8 mouse cellular contexts compared by ENCODE assay signal in genomic region chr2:157422854-157423705, GRCm38 (mm10). TPM values are rescaled to one million over a fixed set of nuclear protein-coding genes. Genes with fewer than 3 reads are reported as not detected.
A peak's percentile ranks its signal among the peaks of the same experiment; 100 is the strongest.
DNase-seq lines count a peak whose midpoint lies in the region; ATAC-seq and TF ChIP-seq lines count a peak whose summit lies in the region.

No protein-coding gene starts in this region.

- WGBS in embryonic facial prominence, embryonic 10.5 days: 34% methylated on average over 11 of the region's 11 CpGs
- 45% methylated on average over 11 of the region's 11 CpGs for WGBS in hindbrain, embryonic 10.5 days
- 38% methylated on average over 11 of the region's 11 CpGs for WGBS in limb, embryonic 11.5 days
- WGBS in midbrain, embryonic 13.5 days: 45% methylated on average over 11 of the region's 11 CpGs
- 85% methylated on average over 11 of the region's 11 CpGs for WGBS in thymus, adult 2 months

- in situ Hi-C loops in Patski (cut with MboI; ENCODE audit: low pct_unique_long_range_greater_than_20kb): no loop called here

- no peak for TF ChIP-seq CTCF in Patski (IDR thresholded peaks at IDR 0.05)
- no peak for TF ChIP-seq CTCF in thymus, adult 2 months (IDR thresholded peaks at IDR 0.05; ENCODE audit: borderline replicate concordance, control insufficient read depth, extremely low read depth, insufficient read depth, low read length, poor library complexity)

- H3K4me1 ChIP-seq in embryonic facial prominence, embryonic 10.5 days: peaks cover 78% of the 10 kb centered on the region
- peaks cover 85% of the 10 kb centered on the region for H3K4me1 ChIP-seq in hindbrain, embryonic 10.5 days (replicated peaks)
- H3K4me1 ChIP-seq in limb, embryonic 11.5 days (ENCODE audit: control insufficient read depth, insufficient read depth, low read length): peaks cover 21% of the 10 kb centered on the region
- peaks cover 60% of the 10 kb centered on the region for H3K4me1 ChIP-seq in midbrain, embryonic 13.5 days (replicated peaks)
- no peaks in the 10 kb centered on the region for H3K4me1 ChIP-seq in thymus, adult 2 months (replicated peaks; ENCODE audit: control insufficient read depth, insufficient read depth, low read length)

- H3K27ac ChIP-seq in embryonic facial prominence, embryonic 10.5 days (replicated peaks): peak overlapping the region; percentile 99
- peak overlapping the region; percentile 99 for H3K27ac ChIP-seq in hindbrain, embryonic 10.5 days
- H3K27ac ChIP-seq in limb, embryonic 11.5 days (replicated peaks; ENCODE audit: low read depth, low read length): peak overlapping the region; percentile 95; the same call in 1 of the 2 replicates
- peak overlapping the region; percentile 93 for H3K27ac ChIP-seq in midbrain, embryonic 13.5 days
- H3K27ac ChIP-seq in thymus, adult 2 months (ENCODE audit: control insufficient read depth, insufficient read depth, low read length): no peak overlapping the region

- CTCF ChIA-PET in Patski (lab: Charles Lee): no interaction called here

- peak overlapping the region; percentile 90 for H3K4me3 ChIP-seq in embryonic facial prominence, embryonic 10.5 days
- H3K4me3 ChIP-seq in hindbrain, embryonic 10.5 days: peak overlapping the region; percentile 87
- H3K4me3 ChIP-seq in limb, embryonic 11.5 days (ENCODE audit: low read depth, low read length): peak overlapping the region; percentile 76; the same call in 1 of the 2 replicates
- H3K4me3 ChIP-seq in midbrain, embryonic 13.5 days (replicated peaks): peak overlapping the region; percentile 88
- no peak overlapping the region for H3K4me3 ChIP-seq in thymus, adult 2 months (ENCODE audit: control insufficient read depth, insufficient read depth, low read length)

- H3K4me2 ChIP-seq in limb, embryonic 11.5 days (ENCODE audit: low read depth, severe bottlenecking): peak overlapping the region; percentile 64; the same call in 1 of the 2 replicates
- H3K4me2 ChIP-seq in midbrain, embryonic 13.5 days (replicated peaks): peak overlapping the region; percentile 87

- peaks cover 12% of the 10 kb centered on the region for H3K36me3 ChIP-seq in embryonic facial prominence, embryonic 10.5 days (replicated peaks)
- H3K36me3 ChIP-seq in hindbrain, embryonic 10.5 days: peaks cover 10% of the 10 kb centered on the region
- no peaks in the 10 kb centered on the region for H3K36me3 ChIP-seq in limb, embryonic 11.5 days (ENCODE audit: control insufficient read depth, insufficient read depth, low read length)
- H3K36me3 ChIP-seq in midbrain, embryonic 13.5 days: peaks cover under 1% of the 10 kb centered on the region; the same call in 1 of the 2 replicates
- H3K36me3 ChIP-seq in thymus, adult 2 months (ENCODE audit: control insufficient read depth, insufficient read depth, low read length): no peaks in the 10 kb centered on the region

- no peaks in the 10 kb centered on the region for H3K9me3 ChIP-seq in embryonic facial prominence, embryonic 10.5 days
- no peaks in the 10 kb centered on the region for H3K9me3 ChIP-seq in hindbrain, embryonic 10.5 days
- no peaks in the 10 kb centered on the region for H3K9me3 ChIP-seq in limb, embryonic 11.5 days (ENCODE audit: control insufficient read depth, low read length)
- H3K9me3 ChIP-seq in midbrain, embryonic 13.5 days: no peaks in the 10 kb centered on the region

- peak; percentile 76 for DNase-seq in Patski (ENCODE audit: low read depth, low spot score)
- DNase-seq in embryonic facial prominence, embryonic 10.5 days (ENCODE audit: low spot score): peak; percentile 74
- DNase-seq in hindbrain, embryonic 10.5 days (ENCODE audit: low spot score): peak; percentile 49
- peak; percentile 71 for DNase-seq in limb, embryonic 11.5 days (ENCODE audit: low spot score)
- no peak for DNase-seq in thymus, adult 2 months
- no peak for DNase-seq in right cerebral cortex, postnatal 14 days

- POLR2A ChIA-PET in Patski (lab: Charles Lee): interaction anchor here (0.6 to 1.8 kb wide), 6 partner anchors 14 to 208 kb away, joined by 3 to 12 read pairs (median 4); no protein-coding TSS in a partner anchor

- no peaks in the 10 kb centered on the region for H3K27me3 ChIP-seq in Patski
- H3K27me3 ChIP-seq in embryonic facial prominence, embryonic 10.5 days (replicated peaks; ENCODE audit: low read depth, poor library complexity, severe bottlenecking): no peaks in the 10 kb centered on the region; the same call in 1 of the 2 replicates
- peaks cover 16% of the 10 kb centered on the region; the same call in 1 of the 2 replicates for H3K27me3 ChIP-seq in hindbrain, embryonic 10.5 days (ENCODE audit: insufficient read depth, poor library complexity, severe bottlenecking)
- no peaks in the 10 kb centered on the region for H3K27me3 ChIP-seq in limb, embryonic 11.5 days (ENCODE audit: control insufficient read depth, insufficient read depth, low read length)
- H3K27me3 ChIP-seq in midbrain, embryonic 13.5 days: no peaks in the 10 kb centered on the region
- peaks cover 10% of the 10 kb centered on the region for H3K27me3 ChIP-seq in thymus, adult 2 months (ENCODE audit: control insufficient read depth, insufficient read depth, low read length)

- TF ChIP-seq POLR2A in thymus, adult 2 months (IDR thresholded peaks at IDR 0.05; ENCODE audit: control insufficient read depth, extremely low read depth, insufficient read depth, low read length, poor library complexity): no peak

- peak; percentile 82 for ATAC-seq in Patski
- ATAC-seq in limb, embryonic 11.5 days (ENCODE audit: insufficient number of reproducible peaks, low FRiP score, low TSS enrichment, low read depth): 0 out of 2 replicates have a peak, but pooled peaks have one; percentile 27
- ATAC-seq in midbrain, embryonic 13.5 days: no peak
- no peak for ATAC-seq in monocyte, adult 5-6 weeks (replicated peaks; ENCODE audit: insufficient number of reproducible peaks, low FRiP score, low TSS enrichment, poor library complexity, severe bottlenecking)

- H3K9ac ChIP-seq in limb, embryonic 11.5 days (ENCODE audit: low read length): no peak overlapping the region
- peak overlapping the region; percentile 99; the same call in 1 of the 2 replicates for H3K9ac ChIP-seq in midbrain, embryonic 13.5 days (replicated peaks)

RNA-seq across cellular contexts. Expression of gene Src, which starts 4.8 kb away (rescaled TPM):
- polyA plus RNA-seq in Patski (2021): 76.9 TPM
- polyA plus RNA-seq in embryonic facial prominence, embryonic 10.5 days (2016; fragmentation: Nextera tagmentation; extraction: Ambion mirVana): 22.1 and 23.1 TPM in 2 replicates
- polyA plus RNA-seq in hindbrain, embryonic 10.5 days (2016; fragmentation: Nextera tagmentation; extraction: Ambion mirVana): 20.8 and 29.3 TPM in 2 replicates
- polyA plus RNA-seq in limb, embryonic 11.5 days (2014; fragmentation: Nextera tagmentation; extraction: Ambion mirVana): 13.2 and 18.5 TPM in 2 replicates
- 31.6 and 39.1 TPM in 2 replicates for polyA plus RNA-seq in midbrain, embryonic 13.5 days (2015; fragmentation: Nextera tagmentation; extraction: Ambion mirVana)
- polyA plus RNA-seq in thymus, adult 2 months (2012; rRNA removed): 24.6 and 25.1 TPM in 2 replicates
- 0.29 to 0.39 TPM (median 0.32 TPM) in 3 replicates for total RNA-seq in monocyte, adult 5-6 weeks (2017)

RNA-seq across cellular contexts. Expression of gene Manbal, which starts 55.7 kb away (rescaled TPM):
- 63.9 TPM for polyA plus RNA-seq in Patski (2021)
- 61.1 and 66.5 TPM in 2 replicates for polyA plus RNA-seq in embryonic facial prominence, embryonic 10.5 days (2016; fragmentation: Nextera tagmentation; extraction: Ambion mirVana)
- polyA plus RNA-seq in hindbrain, embryonic 10.5 days (2016; fragmentation: Nextera tagmentation; extraction: Ambion mirVana): 67.0 and 85.8 TPM in 2 replicates
- polyA plus RNA-seq in limb, embryonic 11.5 days (2014; fragmentation: Nextera tagmentation; extraction: Ambion mirVana): 38.1 and 38.3 TPM in 2 replicates
- polyA plus RNA-seq in midbrain, embryonic 13.5 days (2015; fragmentation: Nextera tagmentation; extraction: Ambion mirVana): 88.1 and 91.0 TPM in 2 replicates
- 68.0 and 72.5 TPM in 2 replicates for polyA plus RNA-seq in thymus, adult 2 months (2012; rRNA removed)
- total RNA-seq in monocyte, adult 5-6 weeks (2017): 10.4 to 20.2 TPM (median 14.3 TPM) in 3 replicates

Comparison
In these comparisons a context has a peak if more than half of its experiments do, and no peak if none do; other contexts are left out.
1. ATAC-seq: peak in Patski (single experiment) and limb, embryonic 11.5 days (single experiment); none in midbrain, embryonic 13.5 days (single experiment) and monocyte, adult 5-6 weeks (single experiment).
2. DNase-seq: peak in Patski (single experiment), embryonic facial prominence, embryonic 10.5 days (single experiment), hindbrain, embryonic 10.5 days (single experiment) and limb, embryonic 11.5 days (single experiment); none in thymus, adult 2 months (single experiment) and right cerebral cortex, postnatal 14 days (single experiment).